Mouse (Mus musculus) small intestine, adult 2 months (tissue): ENCODE data around the gene Fndc11. TPM values are rescaled to one million over a fixed set of nuclear protein-coding genes. Genes with fewer than 3 reads are reported as not detected.

Experiments used
- H3K27ac ChIP-seq: fragments of 200-500 bp; 2 replicates; pipeline ENCODE4 v1.5.1; 2012; ENCODE audit warnings: low read depth, low read length, control low read depth, inconsistent platforms; ENCODE audit not compliant: insufficient read depth
- H3K27me3 ChIP-seq: fragments of 200-500 bp; 2 replicates; pipeline ENCODE4 v1.6.1; 2012; ENCODE audit warnings: mild to moderate bottlenecking, moderate library complexity, low read length, inconsistent platforms; ENCODE audit not compliant: control insufficient read depth, insufficient read depth
- H3K36me3 ChIP-seq: fragments of 200-500 bp; 2 replicates; pipeline ENCODE4 v1.6.1; 2012; ENCODE audit warnings: mild to moderate bottlenecking, low read length, control low read depth, inconsistent platforms; ENCODE audit not compliant: control insufficient read depth, insufficient read depth
- H3K4me1 ChIP-seq: fragments of 200-500 bp; 2 replicates; pipeline ENCODE4 v1.6.1; 2012; ENCODE audit warnings: low read length, inconsistent platforms, mixed read lengths; ENCODE audit not compliant: control insufficient read depth, insufficient read depth, insufficient read length
- H3K4me3 ChIP-seq: fragments of 200-500 bp; 2 replicates; pipeline ENCODE4 v1.5.1; 2012; ENCODE audit warnings: low read depth, mild to moderate bottlenecking, control low read depth, inconsistent platforms, low read length, moderate library complexity
- CTCF ChIP-seq: fragments of 200-500 bp; IDR thresholded peaks from 2 replicates; pipeline ENCODE4 v1.5.1; 2012; ENCODE audit warnings: low read depth, mild to moderate bottlenecking, control low read depth, inconsistent platforms, low read length, moderate library complexity, mixed read lengths; ENCODE audit not compliant: insufficient replicate concordance, insufficient read length; ENCODE audit errors: extremely low read depth
- POLR2A ChIP-seq: fragments of 200-500 bp; IDR thresholded peaks from 2 replicates; pipeline ENCODE4 v1.6.1; 2012; ENCODE audit warnings: low read depth, mild to moderate bottlenecking, control low read depth, inconsistent platforms, low read length, moderate library complexity
- WGBS: fragments of 180-500 bp; shearing (Covaris S2); methylation state at CpG from one replicate; pipeline ENCODE4 v1.1.7; 2018; 5-methylcytosine and 5-hydroxymethylcytosine counted together
- polyA plus RNA-seq: library from polyadenylated mRNA; depleted of rRNA; stranded (reverse); fragments of >200 nt; gene quantifications from 2 replicates; pipeline ENCODE4 v1.2.3, GENCODE M21; 2012

The Fndc11 gene
- polyA plus RNA-seq, 1 experiment = 0.53 TPM

DNA sequence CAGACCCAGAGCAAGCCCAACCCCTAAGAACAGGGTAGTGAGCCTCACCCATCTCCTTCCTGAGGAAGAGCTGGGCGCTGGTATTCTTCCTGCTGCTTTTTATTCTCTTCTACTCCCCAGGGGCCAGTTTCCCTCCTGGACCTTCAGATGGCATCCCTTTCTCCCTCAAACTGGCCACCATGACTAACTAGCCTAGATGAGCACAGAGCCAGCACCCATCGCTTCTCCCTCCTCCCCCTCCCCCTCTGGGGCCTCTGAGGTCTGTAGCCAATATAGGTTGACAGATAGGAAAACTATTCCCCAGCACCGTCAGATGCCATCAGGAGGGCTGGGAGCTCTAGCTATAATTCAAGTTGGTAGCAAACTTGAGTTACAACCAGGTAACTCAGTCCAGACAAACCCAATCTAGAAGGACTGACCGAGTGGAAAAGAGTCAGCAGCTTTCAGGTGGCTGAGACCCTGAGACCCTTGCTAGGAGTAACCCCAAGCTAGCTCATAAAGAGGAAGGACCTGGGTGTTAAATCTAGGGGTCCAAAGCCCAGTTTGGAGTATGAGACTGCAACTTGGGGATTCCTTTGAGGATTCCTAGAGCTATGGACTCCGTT lies 830 bp upstream of the Fndc11 start:
- no peak overlapping the region for H3K27ac ChIP-seq

DNA sequence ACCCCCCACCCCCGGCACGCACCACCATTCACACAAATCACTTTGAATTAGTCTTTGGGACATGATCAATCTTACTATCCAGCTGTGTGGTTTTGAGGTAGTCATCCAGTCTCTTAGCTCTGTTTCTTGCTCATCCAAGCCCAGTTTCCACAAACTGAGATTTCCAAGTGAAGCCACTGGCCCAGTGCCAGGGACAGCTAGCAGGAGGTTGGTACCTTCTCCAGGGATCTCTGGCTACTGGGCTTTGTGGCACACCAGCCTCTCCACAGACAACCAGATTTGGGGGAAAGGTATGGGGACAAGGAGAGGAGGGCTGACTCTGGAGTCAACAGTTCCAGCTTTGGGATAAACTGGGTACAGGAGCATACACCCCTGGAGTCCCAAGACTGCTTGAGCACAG lies 548 bp downstream of the Fndc11 start:
- Histone ChIP-seq H3K4me3 (peak overlapping the region; percentile 48), H3K27ac (no peak overlapping the region), H3K4me1 (peaks cover 9% of the 10 kb centered on the region; the same call in 1 of the 2 replicates), H3K27me3 (no peaks in the 10 kb centered on the region), H3K36me3 (no peaks in the 10 kb centered on the region)
- 21% methylated on average over 2 of the region's 2 CpGs for WGBS
- no peak for TF ChIP-seq CTCF
- no peak for TF ChIP-seq POLR2A

More for the DNA sequence above, 830 bp upstream of the Fndc11 start:
- no peaks in the 10 kb centered on the region for H3K27me3 ChIP-seq
- H3K36me3 ChIP-seq = no peaks in the 10 kb centered on the region
- TF ChIP-seq POLR2A = no peak
- no peak for TF ChIP-seq CTCF
- H3K4me3 ChIP-seq = no peak overlapping the region
- 70% methylated on average over 5 of the region's 5 CpGs for WGBS
- peaks cover 9% of the 10 kb centered on the region; the same call in 1 of the 2 replicates for H3K4me1 ChIP-seq

DNA sequence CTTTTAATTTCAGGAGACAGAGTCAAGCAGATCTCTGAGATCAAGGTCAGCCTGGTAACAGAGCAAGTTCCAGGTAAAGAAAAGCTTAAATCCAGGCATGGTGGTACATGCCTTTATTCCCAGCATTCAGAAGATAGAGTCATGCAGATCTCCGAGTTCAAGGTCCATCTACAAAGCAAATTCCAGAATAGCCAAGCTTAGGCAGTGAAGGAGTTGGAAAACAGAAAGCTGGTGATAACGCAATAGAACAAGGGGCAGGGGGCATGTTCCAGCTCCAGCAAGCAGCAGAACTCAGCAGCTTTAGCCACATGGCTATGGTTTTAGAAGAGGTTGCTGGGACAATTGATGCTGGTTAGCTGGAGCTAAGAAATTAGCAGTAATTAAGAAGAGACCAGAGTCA lies 5.2 kb downstream of the Fndc11 start:
- no peak overlapping the region for H3K4me3 ChIP-seq
- 42% methylated on average over 2 of the region's 2 CpGs for WGBS
- H3K36me3 ChIP-seq = peaks cover 34% of the 10 kb centered on the region
- peaks cover 6% of the 10 kb centered on the region; the same call in 1 of the 2 replicates for H3K4me1 ChIP-seq
- TF ChIP-seq CTCF (no peak), POLR2A (no peak)
- no peak overlapping the region for H3K27ac ChIP-seq
- no peaks in the 10 kb centered on the region for H3K27me3 ChIP-seq

DNA sequence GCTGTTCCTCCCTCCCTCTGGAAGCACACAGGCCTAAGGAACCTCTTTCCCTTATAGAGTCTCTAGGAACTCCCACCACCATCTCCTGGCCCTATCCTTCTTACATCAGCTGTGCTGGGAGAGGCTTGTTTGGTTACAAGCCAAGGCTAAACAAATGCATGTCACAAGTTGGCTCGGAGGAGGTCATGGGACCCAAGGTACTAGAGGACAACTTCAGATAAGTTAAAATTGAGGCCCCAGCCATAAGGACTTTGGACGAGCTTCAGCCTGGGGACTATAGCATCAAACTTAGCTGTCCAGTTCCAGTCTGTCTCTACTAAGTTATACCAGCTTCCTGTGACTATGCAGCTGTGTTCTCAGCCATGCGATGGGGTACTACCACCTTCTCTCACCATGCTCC lies 7.3 kb downstream of the Fndc11 start:
- Histone ChIP-seq H3K4me1 (peaks cover 3% of the 10 kb centered on the region; the same call in 1 of the 2 replicates), H3K27me3 (no peaks in the 10 kb centered on the region), H3K36me3 (peaks cover 55% of the 10 kb centered on the region), H3K27ac (no peak overlapping the region), H3K4me3 (no peak overlapping the region)
- 74% methylated on average over 3 of the region's 3 CpGs for WGBS
- no peak for TF ChIP-seq POLR2A
- TF ChIP-seq CTCF = no peak

DNA sequence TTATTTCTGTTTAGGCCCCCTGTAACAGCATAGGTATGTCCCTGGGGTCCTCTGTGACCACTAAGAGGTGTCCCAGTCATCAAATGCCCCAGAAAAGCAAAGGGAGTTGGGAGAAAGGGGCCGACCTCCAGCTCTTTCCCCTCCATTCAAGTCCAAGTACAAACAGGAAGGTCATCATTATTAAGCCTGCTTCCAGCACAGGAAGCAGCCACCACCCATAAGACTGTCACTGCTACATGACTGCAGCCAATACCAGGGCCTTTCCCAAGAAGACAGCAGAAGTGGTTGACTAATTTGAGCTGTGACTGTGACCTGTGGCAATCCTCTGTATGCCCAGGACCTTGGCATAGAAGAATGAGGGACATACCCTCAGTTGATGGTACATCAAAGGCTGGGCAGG lies 8.5 kb downstream of the Fndc11 start:
- Histone ChIP-seq H3K4me3 (no peak overlapping the region), H3K27me3 (no peaks in the 10 kb centered on the region), H3K36me3 (peaks cover 67% of the 10 kb centered on the region), H3K4me1 (peaks cover 3% of the 10 kb centered on the region; the same call in 1 of the 2 replicates), H3K27ac (no peak overlapping the region)
- TF ChIP-seq CTCF = no peak
- TF ChIP-seq POLR2A = no peak
- 76% methylated on average over 1 of the region's 1 CpGs for WGBS

DNA sequence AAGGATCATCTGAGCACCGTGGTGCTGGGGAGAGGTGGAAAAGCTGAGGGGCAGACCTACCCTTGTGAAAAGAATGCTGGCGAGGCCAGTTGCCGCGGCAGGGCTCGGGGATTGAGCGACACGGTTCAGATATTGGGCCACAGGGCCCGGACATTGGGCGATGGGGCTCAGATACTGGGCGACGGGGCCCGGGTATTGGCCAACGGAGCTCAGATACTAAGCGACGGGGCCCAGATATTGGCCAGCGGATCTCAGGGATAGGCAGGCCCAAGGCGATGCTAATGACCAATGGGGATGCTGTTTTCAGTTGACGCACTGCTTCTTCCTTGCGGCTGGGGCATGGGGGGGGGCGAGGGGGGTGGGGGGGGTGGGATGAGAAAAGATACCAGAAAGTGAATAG lies 11.4 kb downstream of the Fndc11 start:
- no peak for TF ChIP-seq CTCF
- no peak for TF ChIP-seq POLR2A
- 89% methylated on average over 20 of the region's 20 CpGs for WGBS

DNA sequence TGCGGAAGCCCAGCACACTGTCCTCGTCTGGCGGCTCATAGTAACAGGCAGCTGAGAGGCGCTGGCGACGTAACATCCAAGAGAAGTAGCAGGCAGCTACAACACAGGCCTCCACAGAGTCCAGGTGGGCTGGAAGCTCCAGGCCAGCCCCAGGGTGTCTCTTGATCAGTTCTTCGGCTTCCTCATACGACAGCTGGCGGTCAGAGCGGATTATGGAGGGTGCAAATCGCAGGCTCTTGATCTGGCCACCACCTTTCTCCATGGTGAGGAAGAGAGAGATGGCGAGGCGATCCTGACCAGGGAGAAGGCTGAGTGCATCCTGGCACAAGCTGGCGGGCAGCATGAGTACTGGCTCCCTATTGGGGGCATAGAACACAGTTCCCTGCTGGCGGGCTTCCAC lies 13.6 kb downstream of the Fndc11 start:
- Histone ChIP-seq H3K36me3 (peaks cover 92% of the 10 kb centered on the region), H3K27me3 (no peaks in the 10 kb centered on the region), H3K4me3 (no peak overlapping the region), H3K27ac (no peak overlapping the region), H3K4me1 (peaks cover 4% of the 10 kb centered on the region)
- TF ChIP-seq POLR2A (no peak), CTCF (no peak)
- WGBS = 93% methylated on average over 15 of the region's 15 CpGs

More for the DNA sequence above, 11.4 kb downstream of the Fndc11 start:
- H3K4me3 ChIP-seq = no peak overlapping the region
- no peaks in the 10 kb centered on the region for H3K27me3 ChIP-seq
- no peak overlapping the region for H3K27ac ChIP-seq
- H3K36me3 ChIP-seq = peaks cover 91% of the 10 kb centered on the region
- peaks cover 3% of the 10 kb centered on the region; the same call in 1 of the 2 replicates for H3K4me1 ChIP-seq
